Mouse (Mus musculus) ES-Bruce4 (cell line): Measurements from ENCODE around the gene Ano6.

ENCODE experiments used
- CTCF ChIP-seq: IDR thresholded peaks from one replicate; pipeline ENCODE4 v1.8.1; 2011; ENCODE audit warnings: low read depth, low read length
- POLR2A ChIP-seq: IDR thresholded peaks from one replicate; pipeline ENCODE4 v1.8.1; 2011; ENCODE audit warnings: low read length; ENCODE audit not compliant: insufficient read depth

DNA sequence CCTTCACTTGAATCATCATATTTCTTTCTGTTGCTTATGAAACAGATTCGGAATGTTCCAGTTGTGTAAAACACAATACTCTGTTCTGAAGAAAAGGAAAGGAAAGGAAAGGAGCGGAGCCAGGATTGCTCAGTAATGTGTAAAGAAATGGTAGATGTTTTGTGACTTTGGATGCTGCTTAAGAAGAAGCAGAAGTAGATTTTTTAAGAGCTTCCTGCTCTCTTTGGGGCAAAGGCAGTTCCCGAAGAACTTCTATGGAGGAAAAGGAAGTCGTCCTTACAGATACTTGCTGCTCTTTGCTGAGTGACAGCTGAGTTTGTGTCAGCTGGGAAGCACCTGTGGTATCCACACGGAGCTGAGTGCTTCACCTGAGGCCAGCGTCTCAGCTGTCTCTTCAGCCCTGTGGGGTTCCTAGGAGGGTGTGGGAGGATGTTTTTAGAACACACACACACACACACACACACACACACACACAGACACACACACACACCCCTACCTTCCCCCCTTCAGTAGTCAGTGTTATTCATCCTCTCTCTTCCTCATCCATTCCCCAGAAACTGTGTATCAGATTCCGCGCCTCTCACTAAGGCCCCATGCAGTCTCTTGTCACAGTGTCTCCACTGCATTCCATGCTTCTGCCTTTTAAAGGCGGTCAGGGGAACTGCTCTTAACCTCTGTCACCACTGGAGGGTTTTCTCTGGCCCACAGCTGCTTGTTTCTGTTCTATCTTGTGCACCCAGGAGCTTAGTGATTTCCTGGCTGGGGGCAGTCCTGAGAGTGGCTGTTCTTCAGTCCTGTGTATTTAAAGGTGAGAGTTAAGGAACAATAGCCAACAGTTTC is 6.7 kb downstream of the Ano6 start:
- TF ChIP-seq CTCF (no peak), POLR2A (no peak)
